Mouse (Mus musculus) midbrain, postnatal 0 days (tissue): ENCODE data around the gene Scnn1g. TPM values are rescaled to one million over a fixed set of nuclear protein-coding genes. Genes with fewer than 3 reads are reported as not detected.

Experiments used
- ATAC-seq: fragments of 200-750 bp; cut with Nextera tagmentation; 2 replicates; pipeline ENCODE4 v1.8.0; 2017; ENCODE audit warnings: moderate number of reproducible peaks, mild to moderate bottlenecking, moderate TSS enrichment, moderate library complexity; ENCODE audit not compliant: low FRiP score
- DNase-seq: peaks from one replicate; pipeline ENCODE4 v3.0.0-alpha.2; 2015; ENCODE audit warnings: low spot score
- H3K27ac ChIP-seq: fragments of 300-500 bp; sonication (generic); 2 replicates; pipeline ENCODE4 v1.5.1; 2014; ENCODE audit warnings: low read depth, mild to moderate bottlenecking, low read length, mixed read lengths
- H3K27me3 ChIP-seq: fragments of 300-500 bp; sonication (generic); 2 replicates; pipeline ENCODE4 v1.6.1; 2014; ENCODE audit warnings: low read length, control low read depth, mixed read lengths; ENCODE audit not compliant: insufficient read depth
- H3K36me3 ChIP-seq: fragments of 300-500 bp; sonication (generic); 2 replicates; pipeline ENCODE4 v1.6.1; 2014; ENCODE audit warnings: low read length, control low read depth, mixed read lengths; ENCODE audit not compliant: insufficient read depth
- H3K4me1 ChIP-seq: fragments of 300-500 bp; sonication (generic); 2 replicates; pipeline ENCODE4 v1.6.1; 2014; ENCODE audit warnings: mild to moderate bottlenecking, control low read depth, antibody characterized with exemption, low read length, mixed read lengths; ENCODE audit not compliant: insufficient read depth
- H3K4me2 ChIP-seq: fragments of 300-500 bp; sonication (generic); 2 replicates; pipeline ENCODE4 v1.6.1; 2014; ENCODE audit warnings: low read depth, mild to moderate bottlenecking, low read length, mixed read lengths; ENCODE audit not compliant: poor library complexity, severe bottlenecking
- H3K4me3 ChIP-seq: fragments of 300-500 bp; sonication (generic); 2 replicates; pipeline ENCODE4 v1.5.1; 2014; ENCODE audit warnings: low read depth, mild to moderate bottlenecking, low read length, moderate library complexity
- H3K9ac ChIP-seq: fragments of 300-500 bp; sonication (generic); replicated peaks from 2 replicates; pipeline ENCODE4 v1.6.1; 2014; ENCODE audit warnings: mild to moderate bottlenecking, low read length, moderate library complexity, mixed read lengths; ENCODE audit not compliant: poor library complexity, severe bottlenecking
- H3K9me3 ChIP-seq: fragments of 300-500 bp; sonication (generic); 2 replicates; pipeline ENCODE4 v1.6.1; 2016; ENCODE audit warnings: low read length, control low read depth
- CTCF ChIP-seq: IDR thresholded peaks from 2 replicates; pipeline ENCODE4 v1.5.1; 2016; ENCODE audit warnings: antibody characterized with exemption, mild to moderate bottlenecking
- WGBS: fragments of 180-500 bp; shearing (Covaris S2); extraction: QIAGEN DNeasy Blood & Tissue Kit; methylation state at CpG from one replicate; pipeline ENCODE4 v1.1.7; 2014; 5-methylcytosine and 5-hydroxymethylcytosine counted together
- polyA plus RNA-seq: library from polyadenylated mRNA; unstranded; fragments of >200 nt; fragmentation: Nextera tagmentation; extraction: Ambion mirVana; gene quantifications from 2 replicates; pipeline ENCODE4 v1.2.1, GENCODE M21; 2015
- total RNA-seq: library from RNA; depleted of rRNA; stranded (reverse); fragments of >200 nt; gene quantifications from 2 replicates; pipeline ENCODE4 v1.2.3, GENCODE M21; 2014

Scnn1g gene
- total and polyA plus RNA-seq, 2 experiments from 2014 or later: 0.10 TPM; not detected in 1

DNA sequence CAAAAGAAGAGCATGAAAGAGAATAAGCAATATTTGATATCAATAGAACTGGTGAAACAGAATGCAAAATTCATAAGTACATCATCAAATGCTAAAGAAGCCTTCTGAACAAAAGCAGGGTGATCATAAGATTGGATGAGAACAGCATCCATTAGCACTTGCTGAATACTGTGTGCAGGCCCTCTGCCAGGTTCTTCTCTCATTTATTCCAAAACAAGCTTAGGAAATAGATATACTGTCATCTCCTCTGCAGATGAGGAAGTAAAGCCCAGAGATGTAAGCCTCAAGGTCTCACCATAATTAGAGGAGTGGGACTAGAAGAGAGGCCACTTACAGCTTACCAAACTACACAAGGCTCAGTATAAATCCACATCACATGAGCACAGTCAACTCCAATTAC, 35.1 kb upstream of the Scnn1g start:
- Histone ChIP-seq H3K4me3 (no peak overlapping the region), H3K27me3 (no peaks in the 10 kb centered on the region), H3K4me1 (peaks cover 6% of the 10 kb centered on the region; the same call in 1 of the 2 replicates), H3K4me2 (no peak overlapping the region), H3K9me3 (no peaks in the 10 kb centered on the region), H3K27ac (no peak overlapping the region), H3K9ac (no peak overlapping the region), H3K36me3 (no peaks in the 10 kb centered on the region)
- DNase-seq (no peak), ATAC-seq (no peak)
- TF ChIP-seq CTCF: no peak

GRCm38 (mm10) chr7:121700480-121700879, 33.8 kb upstream of the Scnn1g start:
- WGBS: 89% methylated on average over 3 of the region's 3 CpGs

GRCm38 (mm10) chr7:121701983-121702382, 32.3 kb upstream of the Scnn1g start:
- DNase-seq (no peak), ATAC-seq (no peak)
- Histone ChIP-seq H3K9ac (no peak overlapping the region), H3K27ac (no peak overlapping the region), H3K36me3 (no peaks in the 10 kb centered on the region), H3K27me3 (no peaks in the 10 kb centered on the region), H3K4me3 (no peak overlapping the region), H3K9me3 (no peaks in the 10 kb centered on the region), H3K4me2 (no peak overlapping the region), H3K4me1 (peaks cover 12% of the 10 kb centered on the region)
- 65% methylated on average over 6 of the region's 6 CpGs for WGBS
- TF ChIP-seq CTCF: no peak

More at GRCm38 (mm10) chr7:121700480-121700879, 33.8 kb upstream of the Scnn1g start:
- no peak overlapping the region for H3K9ac ChIP-seq
- no peak for DNase-seq
- H3K4me1 ChIP-seq: peaks cover 9% of the 10 kb centered on the region
- H3K9me3 ChIP-seq: no peaks in the 10 kb centered on the region
- no peak for TF ChIP-seq CTCF
- no peak for ATAC-seq
- no peaks in the 10 kb centered on the region for H3K36me3 ChIP-seq
- no peak overlapping the region for H3K27ac ChIP-seq
- H3K4me2 ChIP-seq: no peak overlapping the region
- H3K4me3 ChIP-seq: no peak overlapping the region
- H3K27me3 ChIP-seq: no peaks in the 10 kb centered on the region

DNA sequence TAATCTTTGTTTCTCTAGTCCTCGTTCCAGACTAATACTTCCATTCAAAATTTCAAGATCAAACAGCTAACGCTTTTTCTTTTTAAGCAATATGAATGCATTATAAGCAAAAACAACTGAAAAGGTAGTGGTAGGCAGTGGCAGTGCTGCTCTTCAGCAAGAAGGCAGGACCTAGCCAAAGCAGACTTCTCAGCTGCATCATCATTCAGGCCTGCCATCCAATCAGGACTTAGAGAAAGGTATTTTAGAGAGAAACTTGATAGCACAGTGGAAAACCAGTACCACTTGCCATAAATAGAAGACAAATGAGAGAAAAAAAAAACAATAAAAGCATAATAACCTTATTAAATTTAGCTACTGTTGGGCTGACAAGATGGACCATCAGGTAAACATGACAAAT, 29.2 kb upstream of the Scnn1g start:
- Histone ChIP-seq H3K27ac (no peak overlapping the region), H3K4me3 (no peak overlapping the region), H3K4me1 (peaks cover 12% of the 10 kb centered on the region), H3K4me2 (peak overlapping the region; percentile 81; the same call in 1 of the 2 replicates), H3K27me3 (no peaks in the 10 kb centered on the region), H3K9ac (no peak overlapping the region), H3K9me3 (no peaks in the 10 kb centered on the region), H3K36me3 (no peaks in the 10 kb centered on the region)
- TF ChIP-seq CTCF: no peak
- WGBS: 83% methylated on average over 2 of the region's 2 CpGs
- ATAC-seq (no peak), DNase-seq (no peak)

DNA sequence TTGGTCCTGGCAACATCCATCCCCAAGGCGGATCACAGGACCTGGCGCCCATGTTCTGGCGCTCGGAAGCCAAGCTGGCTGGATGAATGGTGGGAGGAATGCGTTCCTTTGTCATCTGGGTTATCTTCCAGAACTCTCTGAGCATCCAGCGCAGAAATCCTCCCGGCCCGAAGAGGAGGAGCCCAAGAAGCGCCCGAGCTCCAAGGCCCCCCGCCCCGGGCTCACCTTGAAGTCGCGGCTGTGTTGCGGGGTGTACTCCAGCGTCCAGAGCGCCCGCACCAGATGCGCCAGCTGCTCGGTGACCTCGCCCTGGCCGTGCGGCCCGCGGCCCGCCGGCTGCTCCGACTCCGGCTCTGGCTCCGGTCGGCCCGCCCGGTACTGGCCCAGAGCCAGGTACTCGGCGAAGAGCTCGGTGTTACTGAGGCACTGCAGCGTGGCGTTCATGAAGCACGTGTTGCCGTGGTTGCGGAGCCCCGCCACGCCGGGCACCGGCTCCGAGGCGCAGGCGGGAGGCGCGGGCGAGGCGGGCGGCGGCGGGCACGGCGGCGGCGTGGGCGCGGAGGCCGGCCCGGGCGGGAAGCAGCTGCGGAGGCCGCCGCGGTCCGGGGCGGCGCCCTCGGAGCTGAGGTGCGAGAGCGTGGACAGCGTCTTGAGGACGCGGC, 27.7 kb upstream of the Scnn1g start:
- under 1% methylated on average over 63 of the region's 77 CpGs for WGBS
- Histone ChIP-seq H3K9me3 (no peaks in the 10 kb centered on the region), H3K4me3 (peak overlapping the region; percentile 75), H3K4me1 (peaks cover 12% of the 10 kb centered on the region), H3K27ac (peak overlapping the region; percentile 87), H3K4me2 (peak overlapping the region; percentile 81), H3K9ac (peak overlapping the region; percentile 75), H3K36me3 (no peaks in the 10 kb centered on the region), H3K27me3 (no peaks in the 10 kb centered on the region)
- ATAC-seq (peak; percentile 47), DNase-seq (peak; percentile 33)
- no peak for TF ChIP-seq CTCF

DNA sequence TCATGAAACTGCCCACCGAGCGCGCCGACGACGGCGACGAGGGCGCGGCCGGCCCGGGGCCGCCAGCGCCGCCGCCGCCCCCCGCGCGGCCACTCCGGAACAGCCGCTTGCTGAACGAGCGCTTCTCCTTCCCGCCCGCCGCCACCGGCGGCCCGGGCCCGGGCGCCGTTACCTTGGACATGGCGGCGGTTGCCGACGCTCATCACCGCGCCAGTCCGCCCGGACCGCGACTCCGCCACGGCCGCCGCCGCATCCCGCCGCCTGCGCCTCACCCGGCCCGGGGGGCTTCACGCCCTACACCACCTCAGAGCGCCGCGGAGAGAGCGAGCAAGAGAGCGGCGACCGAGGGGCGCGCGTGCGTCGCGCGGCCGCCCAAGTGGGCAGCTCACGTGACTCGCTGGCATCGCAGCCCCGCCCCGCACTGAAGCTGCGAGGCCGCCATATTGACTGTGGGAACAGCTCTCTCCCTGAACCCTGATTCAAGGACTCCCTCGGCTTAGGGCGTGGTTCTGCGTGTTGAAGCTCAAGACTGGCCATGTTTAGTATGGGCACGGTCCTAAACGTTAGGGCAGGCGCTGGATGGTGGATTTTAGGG, 27.1 kb upstream of the Scnn1g start, which contains the start of gene Usp31:
Gene Usp31 (minus strand): TSS at position 181 of the 595 bp plus-strand sequence.
- TF ChIP-seq CTCF: no peak
- H3K4me2 ChIP-seq: peak within 1 kb of the TSS; percentile 81
- WGBS: under 1% methylated on average over 57 of the region's 82 CpGs
- H3K9me3 ChIP-seq: no peaks in the 10 kb centered on the region
- DNase-seq: peak; percentile 99
- no peaks in the 10 kb centered on the region for H3K27me3 ChIP-seq
- peak within 1 kb of the TSS; percentile 87 for H3K27ac ChIP-seq
- H3K4me1 ChIP-seq: peaks cover 12% of the 10 kb centered on the region
- H3K36me3 ChIP-seq: no peaks in the 10 kb centered on the region
- peak within 1 kb of the TSS; percentile 75 for H3K9ac ChIP-seq
- H3K4me3 ChIP-seq: peak within 1 kb of the TSS; percentile 75
- peak; percentile 99 for ATAC-seq
